Mouse (Mus musculus): ENCODE results near the gene Nepro.

The Nepro gene

GRCm38 (mm10) chr16:44724083-44724787 lies at the start of gene Nepro:
Nepro (plus strand) TSS chr16:44724301.
- peak; percentile 92 for DNase-seq

GRCm38 (mm10) chr16:44676357-44676756 lies 47.7 kb upstream of the Nepro start:
- DNase-seq = no peak

DNA sequence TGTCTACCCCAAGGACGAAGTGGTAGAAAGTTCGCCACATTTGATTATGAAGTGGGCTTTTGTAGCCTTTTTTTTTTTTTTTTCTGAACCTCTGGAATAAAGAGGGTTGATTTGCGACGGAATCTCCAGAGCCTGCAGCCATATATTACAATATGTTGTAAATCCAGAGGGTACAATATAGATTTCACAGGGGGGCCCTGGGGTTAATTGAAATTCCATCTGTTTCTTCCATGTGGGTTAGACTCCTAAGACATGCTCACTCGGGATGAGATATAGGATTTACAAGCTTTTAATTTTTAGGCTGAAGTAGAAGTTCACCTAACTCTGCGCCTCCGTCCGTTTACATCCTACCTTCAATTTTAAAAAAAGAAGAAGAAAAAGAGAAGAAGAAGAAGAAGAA lies 45.0 kb upstream of the Nepro start:
- no peak for DNase-seq

DNA sequence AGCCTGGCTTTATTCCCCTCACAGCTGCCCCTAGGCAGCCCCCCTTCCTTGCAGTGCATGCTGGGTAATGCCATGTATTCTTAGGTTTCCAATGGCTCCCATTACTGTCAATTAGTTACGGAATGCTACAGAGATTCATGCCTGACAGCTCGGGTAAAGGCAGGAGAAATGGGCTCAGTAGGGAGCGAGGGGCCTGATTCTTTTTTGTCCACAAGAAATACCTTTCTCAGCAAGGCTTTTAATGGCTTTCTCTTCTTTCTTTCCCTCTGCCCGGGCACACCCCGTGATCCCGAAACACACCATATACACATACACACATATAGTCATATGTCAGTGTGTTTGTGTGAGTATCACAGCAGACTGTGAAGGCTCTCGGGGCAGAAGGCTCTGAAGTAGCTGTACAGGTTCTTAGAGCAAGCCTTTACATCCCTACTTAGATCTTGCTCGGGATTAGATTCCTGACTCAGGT lies 44.6 kb upstream of the Nepro start:
- DNase-seq = no peak

DNA sequence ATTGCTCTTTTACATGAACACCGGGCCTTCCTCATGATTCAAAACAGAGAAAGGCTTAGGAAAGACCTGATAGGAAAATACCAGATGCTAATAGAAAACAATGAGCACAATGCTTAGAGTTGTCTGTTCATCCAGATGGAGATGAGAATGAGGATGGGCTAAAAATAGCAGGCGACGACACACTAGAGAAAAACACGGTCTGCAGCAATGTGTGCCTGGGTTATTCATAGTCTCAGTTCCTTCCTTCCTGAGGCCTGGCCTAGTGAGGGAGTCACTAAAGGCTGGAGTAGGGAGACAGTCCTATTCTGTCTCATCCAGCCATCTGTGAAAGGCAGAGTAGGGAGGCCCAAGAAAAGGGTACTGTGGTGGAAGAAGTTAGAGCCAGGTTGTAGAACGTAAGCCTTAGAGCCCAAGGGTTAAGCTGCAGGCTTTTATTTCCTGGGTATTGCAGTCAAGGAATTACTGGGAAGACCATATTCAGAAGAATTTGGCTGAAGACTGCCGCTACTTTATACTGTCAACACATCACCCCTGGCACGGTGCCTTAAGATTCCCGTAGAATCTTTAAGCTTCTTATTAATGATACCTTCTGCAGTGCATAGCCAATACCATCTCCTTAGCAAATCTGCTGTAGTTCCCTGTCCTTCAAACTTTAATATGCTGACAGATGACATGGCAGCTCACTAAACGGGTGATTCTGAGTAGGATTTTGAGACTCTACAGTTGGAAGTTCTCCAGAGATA lies 43.2 kb upstream of the Nepro start:
- DNase-seq = no peak

DNA sequence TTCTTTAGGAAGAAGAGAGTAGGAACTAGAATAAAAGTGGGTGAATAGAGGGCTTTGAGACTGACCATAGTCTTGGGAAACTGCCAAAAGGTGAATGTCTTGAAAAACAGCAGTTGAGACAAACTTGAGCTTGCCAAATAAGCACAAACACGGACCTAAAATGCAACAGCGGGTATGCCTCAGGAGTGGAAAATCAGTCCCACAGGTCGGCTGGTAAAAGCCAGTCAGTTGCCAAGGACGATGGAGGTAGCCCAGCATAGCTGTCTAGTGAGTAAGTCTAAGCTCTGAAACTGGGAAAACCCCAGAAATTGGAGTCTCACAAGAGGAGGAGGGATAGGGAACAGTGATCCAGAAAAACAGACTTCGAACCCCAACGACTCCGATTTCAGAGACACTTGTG lies 39.5 kb upstream of the Nepro start:
- DNase-seq = no peak

GRCm38 (mm10) chr16:44685401-44685800 lies 38.7 kb upstream of the Nepro start:
- DNase-seq = no peak

DNA sequence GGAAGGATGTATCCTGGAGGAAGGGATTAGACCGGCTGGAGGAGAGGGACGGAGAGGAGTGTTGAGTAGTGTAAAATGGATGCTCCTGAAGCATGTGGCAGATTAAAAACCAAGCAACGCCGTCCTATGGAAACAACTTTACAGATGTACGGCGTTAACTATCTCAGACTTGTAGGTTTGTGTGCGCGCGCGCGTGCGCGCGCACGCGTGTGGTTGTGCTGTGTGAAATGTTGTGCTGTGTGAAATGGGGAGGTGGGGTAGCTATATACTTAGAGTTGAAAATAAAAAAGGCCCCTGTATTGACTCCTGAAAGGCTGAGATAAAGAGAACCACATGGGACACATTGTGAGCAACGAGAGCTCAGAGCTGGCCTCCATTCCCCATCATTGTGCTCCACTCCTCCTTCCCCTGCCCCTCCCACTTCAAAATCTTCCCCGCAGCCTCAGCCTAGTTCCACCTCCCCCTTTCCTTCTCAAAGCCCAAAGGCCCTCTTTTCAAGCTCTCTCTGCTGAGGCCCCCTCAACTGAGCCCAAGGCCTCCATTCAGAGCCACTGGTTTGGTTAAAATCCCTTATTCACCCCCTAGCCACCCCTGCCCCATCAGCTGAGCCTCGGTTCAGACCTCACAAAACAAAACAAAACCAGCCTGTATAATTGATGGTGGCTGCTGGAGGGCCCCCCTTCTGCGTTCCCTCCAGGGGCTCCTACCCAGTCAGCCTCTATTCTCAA lies 36.9 kb upstream of the Nepro start:
- no peak for DNase-seq

- DNase-seq = no peak
Measured at GRCm38 (mm10) chr16:44687719-44688420, 36.2 kb upstream of the Nepro start.

DNA sequence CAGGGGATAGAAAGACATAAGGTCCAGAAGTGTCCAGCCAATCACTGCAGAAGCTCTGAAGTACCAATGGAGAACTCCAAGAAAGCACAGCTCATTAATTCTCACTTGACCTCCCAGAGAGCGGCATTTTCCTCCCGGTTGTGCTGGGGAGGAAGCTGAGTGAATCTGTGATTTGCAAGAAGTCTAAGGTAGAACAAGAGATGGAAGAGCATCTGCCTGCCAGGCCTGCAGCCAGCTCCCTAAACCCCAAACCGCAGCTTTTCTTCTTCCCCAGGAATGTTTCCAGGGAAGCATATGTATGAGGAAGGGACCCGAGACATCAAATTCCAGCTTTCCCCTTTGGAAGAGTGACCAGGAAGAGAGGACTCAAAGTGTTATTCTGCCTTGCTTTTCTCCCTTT lies 35.6 kb upstream of the Nepro start:
- DNase-seq = no peak

GRCm38 (mm10) chr16:44690501-44690900 lies 33.6 kb upstream of the Nepro start:
- no peak for DNase-seq

- no peak for DNase-seq
Measured at GRCm38 (mm10) chr16:44691066-44691465, 33.0 kb upstream of the Nepro start.

- peak; percentile 47 for DNase-seq
Measured at GRCm38 (mm10) chr16:44691561-44692141, 32.5 kb upstream of the Nepro start.

DNA sequence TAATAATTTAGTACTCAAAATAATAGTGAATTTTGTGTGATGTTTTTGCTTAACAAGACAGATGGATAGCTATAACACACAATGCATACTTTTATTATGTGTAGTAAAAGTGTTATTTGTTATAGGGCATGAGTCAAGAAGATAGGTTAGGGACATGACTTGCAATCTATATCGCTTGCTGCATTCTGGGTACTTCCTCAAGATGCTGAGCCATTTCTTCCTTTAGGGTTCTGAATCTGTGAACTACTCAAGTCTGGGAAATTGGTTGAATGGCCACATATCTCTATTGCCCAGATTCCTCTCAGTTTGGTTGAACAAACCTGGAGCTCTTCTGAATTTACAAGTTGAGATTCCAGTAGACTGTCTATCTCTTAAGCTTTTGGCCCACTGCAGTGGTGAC lies 31.6 kb upstream of the Nepro start:
- no peak for DNase-seq

DNA sequence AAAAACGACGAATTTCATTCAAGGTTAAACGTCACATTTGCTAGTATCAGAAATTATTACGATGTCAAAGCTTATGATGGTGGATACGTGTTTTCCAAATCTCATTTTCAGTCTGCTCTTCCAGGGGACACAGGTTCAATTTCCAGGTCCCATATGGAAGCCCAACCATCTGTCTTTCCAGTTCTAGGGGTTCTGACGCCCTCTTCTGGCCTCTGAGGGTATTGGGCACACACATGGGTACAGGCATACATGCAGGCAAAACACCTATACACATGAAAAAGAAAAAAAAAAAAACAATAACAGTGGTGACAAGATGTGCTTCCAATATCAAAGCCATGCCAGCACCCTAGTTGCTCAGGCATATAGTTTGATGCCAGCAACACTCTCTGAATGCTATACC lies 30.4 kb upstream of the Nepro start:
- no peak for DNase-seq

DNA sequence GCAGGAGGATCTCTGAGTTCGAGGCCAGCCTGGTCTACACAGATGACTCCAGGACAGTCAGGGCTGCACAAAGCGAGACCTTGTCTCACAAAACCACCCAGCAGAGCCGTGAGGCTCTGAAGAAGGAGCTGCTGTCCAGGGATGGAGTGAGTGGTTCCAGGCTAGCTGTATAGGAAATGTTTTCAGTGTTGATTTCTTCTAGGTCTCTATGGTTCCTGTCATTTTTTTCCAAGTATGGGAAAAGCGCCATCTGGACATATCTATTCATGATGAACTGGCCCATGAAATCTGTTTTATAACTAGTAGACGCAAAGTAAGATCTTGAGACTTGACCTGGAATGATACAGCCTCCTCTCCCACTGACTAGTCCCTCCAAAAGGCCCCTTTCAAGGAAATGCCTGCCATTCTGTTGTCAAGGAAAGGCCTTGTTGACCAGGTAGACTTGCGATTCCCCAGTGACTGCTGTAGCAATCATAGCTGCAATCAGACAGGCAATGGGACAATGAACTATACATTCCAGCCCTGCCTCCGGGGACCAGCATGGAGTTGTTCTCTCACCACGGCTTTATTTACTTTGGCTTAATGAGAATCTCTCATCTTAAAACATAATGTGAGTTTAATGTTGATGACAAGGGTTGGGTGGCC lies 28.8 kb upstream of the Nepro start:
- DNase-seq = no peak

DNA sequence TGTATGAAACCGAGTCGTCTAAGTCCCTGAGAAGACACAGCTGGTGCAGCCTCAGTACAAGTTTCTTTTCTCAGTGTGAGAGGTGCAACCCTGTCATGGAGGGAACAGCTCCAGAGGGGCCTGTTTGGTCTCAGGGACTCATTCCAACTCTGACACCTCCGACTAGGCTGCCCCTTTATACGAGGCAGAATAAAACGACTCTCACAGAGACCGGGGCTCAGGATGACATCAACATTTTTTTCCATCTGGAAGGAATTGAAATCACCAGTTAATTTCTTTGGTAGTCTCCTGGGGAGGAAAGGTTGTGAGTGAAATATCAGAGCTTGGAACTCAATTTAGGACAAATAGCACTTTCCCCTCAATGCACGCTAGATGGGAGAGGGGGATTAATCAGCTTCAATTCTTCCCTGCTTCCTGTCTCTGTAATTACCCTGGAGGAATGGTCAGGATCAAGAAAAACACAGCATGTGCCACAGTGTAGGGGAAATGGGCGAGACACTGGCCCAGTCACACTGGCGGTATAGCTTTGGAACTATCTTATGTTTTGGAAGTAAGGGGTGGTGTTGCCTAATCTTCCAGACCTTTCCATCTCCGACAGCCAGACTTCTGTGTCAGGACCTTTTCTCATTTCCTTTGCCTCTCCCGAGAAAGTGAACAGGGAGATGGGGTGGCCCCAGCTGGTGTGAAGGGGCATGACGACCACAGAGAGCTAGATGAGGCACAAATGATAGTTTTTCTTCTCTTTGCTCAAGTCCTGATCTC lies 28.1 kb upstream of the Nepro start:
- DNase-seq = no peak

DNA sequence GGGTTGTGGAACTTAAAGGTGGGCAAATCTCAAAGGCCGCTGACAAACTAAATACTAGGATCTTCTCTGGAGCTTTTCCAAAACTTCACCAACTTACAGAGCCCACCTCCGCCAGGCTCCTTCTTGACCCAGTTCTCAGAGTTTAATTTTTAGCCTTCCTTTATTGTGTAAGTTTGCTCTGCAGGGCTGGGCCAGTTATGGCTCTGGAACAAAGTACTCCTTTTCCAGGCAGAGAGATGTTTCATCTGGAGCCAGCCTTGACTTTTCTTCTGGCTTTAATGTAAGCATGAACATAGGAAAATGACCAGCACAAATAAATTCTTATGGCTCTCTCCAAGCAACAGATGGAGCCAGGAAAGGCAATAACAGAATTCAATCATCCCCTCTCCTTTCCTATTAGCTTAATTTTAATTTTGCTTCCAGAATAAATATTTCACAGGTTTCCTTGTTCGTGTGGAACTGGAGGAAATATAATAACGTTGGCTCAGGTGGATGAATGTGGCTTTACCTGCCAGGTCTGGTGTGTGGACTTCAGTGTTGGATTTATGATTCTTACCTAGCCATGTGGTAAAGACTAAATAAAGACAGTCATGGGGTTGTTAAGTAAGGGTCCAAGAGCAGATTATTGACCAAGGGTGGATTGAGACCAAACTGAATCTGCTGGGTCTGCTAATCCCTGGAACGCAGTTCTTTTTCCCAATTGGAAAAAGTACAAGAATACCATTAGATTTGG lies 26.5 kb upstream of the Nepro start:
- DNase-seq = no peak

- DNase-seq = no peak
Measured at GRCm38 (mm10) chr16:44701155-44701554, 22.9 kb upstream of the Nepro start.

DNA sequence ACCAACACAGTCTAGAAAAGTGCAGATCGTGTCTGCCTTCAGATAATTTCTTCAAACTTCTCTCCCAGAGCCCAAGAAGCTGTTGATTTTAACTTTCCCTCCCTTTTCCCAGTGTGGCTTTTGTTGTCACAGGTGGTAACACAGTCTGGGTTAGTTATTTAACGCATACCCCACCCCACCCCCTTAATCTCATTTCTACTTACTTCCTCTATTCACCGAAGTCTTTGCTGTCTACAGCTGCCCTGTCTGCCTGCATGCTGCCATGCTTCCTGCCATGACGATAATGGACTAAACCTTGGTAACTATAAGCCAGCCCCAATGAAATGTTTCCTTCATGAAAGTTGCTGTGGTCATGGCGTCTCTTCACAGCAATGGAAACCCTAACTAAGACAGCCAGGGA lies 21.8 kb upstream of the Nepro start:
- no peak for DNase-seq

DNA sequence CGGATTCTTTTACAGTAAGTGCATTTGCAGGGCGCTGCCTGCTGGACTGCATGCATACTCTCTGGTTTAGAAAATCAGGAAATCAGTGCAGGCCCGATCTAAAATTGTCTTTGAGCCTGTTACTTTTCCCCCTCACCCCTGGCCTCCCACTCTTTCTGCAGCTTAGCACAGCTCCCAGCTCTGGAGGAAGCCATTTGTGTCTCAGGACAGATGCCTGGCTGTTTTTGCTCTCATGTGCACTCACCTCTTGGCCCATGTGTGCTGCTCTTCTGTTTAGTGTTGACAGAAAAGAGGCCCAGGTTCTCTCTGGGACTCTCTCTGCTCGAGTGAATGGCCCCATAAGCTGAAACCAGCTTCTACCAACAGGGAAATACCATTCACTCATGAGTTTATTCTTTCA lies 20.6 kb upstream of the Nepro start:
- no peak for DNase-seq
